Mouse (Mus musculus): ENCODE measurements around the gene Fhit. TPM values are rescaled to one million over a fixed set of nuclear protein-coding genes. Genes with fewer than 3 reads are reported as not detected.
"Not testable (repeated sequence)": the region's sequence is repeated elsewhere in the genome, so short reads cannot be mapped to it uniquely, and the experiment has no call there.

Fhit gene
- total RNA-seq, 2 experiments from 2014 or later, result 1.7 to 2.0 TPM

DNA sequence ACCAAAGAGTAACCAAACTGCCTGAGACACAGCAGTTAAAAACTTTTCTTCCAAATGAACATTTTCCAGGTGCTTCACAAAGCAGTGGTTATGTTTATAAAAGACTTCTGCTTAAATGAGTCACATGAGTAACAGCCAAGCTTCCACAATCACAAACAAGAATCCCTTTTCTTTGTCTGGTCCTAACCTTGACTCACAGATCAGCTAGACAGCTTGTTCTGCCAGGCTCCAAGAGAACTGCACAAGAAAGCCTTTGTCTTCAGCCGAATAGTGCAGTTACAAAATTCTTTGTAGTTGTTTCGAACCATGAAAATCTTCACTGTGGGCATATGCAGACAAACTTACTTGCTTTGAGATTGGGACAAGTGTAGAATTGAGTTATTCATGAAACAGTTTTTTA is 1201.4 kb downstream of the Fhit start:
- no peak for DNase-seq

DNA sequence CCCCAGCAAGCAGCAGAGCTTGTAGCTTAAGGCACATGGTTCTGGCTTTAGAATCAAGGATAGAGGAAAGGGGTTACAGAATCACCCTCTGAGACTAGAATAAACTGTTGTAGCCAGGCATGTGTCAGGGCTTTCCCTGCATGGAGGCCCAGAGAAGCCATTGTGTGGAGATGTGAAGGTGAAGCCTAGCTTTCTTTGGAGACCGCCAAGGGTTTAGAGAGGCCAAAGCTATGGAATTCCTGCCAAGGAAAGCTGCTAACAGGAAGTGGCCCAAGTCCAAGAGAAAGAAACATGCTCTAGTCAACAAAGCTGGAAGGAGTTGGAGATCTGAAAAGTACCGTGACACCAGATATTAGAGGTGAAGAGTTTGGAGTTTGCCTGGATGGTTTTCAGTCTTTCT is 1262.3 kb downstream of the Fhit start:
- DNase-seq, result no peak

DNA sequence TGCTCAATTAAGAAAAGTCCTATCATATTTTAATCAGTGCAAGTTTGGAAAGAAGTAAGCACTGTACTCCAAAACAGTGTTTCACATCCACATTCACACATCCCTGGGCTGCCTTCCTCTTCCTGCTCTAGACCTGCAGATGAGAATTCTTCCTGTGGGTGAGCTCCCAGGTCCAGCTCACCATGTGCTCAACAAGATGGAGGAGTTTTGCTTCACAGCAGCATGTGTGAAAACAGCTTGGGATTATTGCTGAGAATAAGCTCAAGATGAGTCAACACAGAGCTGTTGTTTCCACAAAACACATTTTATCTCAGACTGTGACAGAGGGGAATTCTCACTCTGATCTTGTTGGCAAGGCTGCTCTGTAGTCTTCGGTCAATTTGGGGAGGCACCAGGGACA is 1265.3 kb downstream of the Fhit start:
- DNase-seq, result no peak

DNA sequence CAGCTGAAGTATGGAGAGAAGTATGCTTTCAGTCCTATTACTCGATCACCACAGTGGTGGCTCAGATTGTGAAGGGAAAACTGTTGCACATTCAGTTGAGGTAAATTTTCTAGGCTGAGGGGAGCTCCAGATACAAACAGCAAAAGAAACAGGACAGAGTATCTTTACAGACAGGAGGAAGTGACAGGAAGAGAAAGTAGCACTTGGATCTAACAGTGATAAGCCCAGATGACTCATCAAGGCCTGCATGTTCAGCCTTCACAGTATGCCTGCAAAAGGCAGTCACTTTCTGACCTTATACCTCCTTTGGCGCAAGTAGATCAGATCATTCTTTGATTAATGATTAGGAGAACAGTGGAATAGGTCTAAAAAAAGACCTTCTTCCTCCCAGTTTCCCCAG is 1309.8 kb downstream of the Fhit start:
- no peak for DNase-seq

DNA sequence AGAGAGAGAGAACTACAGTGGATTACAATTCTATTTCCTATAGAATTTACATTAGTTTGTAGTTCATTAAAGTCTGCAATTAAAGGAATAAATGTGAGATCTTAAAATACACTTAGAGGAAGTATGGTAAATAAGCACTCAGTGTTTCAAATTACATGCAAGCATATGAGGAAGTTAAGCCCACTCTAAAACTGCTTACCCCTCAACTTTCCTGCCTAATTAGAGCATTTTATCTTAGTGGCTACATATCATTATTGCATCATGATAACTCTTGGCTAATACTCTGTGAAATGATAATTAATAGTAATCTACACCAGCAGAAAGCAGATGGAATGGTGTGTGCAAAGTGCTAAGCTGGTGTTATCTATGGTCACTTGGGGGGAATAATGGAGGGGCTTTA is 1329.5 kb downstream of the Fhit start:
- no peak for DNase-seq

DNA sequence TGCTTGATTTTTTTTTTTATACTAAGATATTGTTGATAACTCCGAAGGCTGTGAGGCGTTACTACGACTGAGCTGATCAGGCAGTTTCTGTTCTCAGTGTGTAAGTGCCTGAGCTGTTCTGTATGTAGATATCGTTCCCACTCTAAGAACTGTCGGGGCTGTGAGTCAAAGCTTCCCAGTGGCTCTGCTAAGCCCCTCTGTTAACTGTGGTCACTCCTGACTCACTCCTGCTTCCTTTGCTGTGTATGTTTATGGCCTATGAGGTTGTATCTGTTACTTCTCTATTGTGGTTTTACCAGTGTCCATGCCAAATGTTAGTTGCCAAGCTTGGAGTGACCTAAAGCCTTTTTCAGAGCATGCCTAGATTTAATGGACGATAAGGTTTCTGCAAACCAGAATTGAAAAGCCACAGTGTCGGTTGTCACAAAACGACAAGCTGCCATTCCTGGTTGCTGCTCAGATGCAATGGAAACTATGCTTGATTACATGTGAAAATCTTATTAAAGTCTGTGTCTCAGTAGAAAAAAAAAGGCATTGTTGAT is 1333.1 kb downstream of the Fhit start:
- not testable (repeated sequence) for DNase-seq

DNA sequence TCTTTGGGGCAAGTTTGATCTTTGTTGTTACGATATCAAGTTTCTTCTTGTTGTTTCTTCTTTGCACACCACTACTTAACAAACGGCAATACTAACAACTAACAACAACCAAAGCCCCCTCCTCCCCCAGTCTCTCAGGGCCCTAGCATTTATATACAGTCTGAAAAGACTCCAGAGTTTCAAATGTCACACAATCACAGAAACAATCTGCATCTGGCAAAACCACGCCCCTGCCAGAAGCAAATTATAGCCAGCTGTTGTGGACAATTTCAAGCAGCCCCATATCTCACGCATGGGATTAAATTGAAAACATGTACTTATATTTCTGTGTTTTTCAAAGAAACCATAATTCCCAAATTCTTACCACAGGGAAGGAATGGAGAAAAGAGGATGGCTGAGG is 1345.9 kb downstream of the Fhit start:
- DNase-seq, result no peak

DNA sequence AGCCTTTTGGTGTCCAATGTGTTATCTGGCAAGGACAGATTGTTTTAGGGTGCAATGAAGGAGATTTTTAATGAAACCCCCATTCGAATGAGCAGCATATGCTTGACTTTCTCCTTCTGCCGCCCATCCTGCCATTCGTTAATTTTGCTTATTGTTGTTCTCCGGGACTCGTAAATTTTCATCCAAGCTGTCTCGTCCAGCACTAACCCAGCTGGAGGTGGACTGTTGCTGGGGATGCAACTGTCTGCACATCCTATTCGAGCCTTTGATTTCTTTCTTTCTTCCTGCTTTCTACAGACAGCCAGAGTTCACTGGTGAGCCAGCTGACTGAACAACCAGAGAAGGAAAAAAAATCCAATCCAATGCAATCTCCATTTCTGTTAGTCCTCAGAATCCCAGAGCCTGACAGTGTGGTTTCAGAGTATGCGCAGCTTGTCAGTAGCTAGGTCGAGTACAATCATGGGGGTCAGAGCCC is 1350.0 kb downstream of the Fhit start:
- DNase-seq, result no peak

DNA sequence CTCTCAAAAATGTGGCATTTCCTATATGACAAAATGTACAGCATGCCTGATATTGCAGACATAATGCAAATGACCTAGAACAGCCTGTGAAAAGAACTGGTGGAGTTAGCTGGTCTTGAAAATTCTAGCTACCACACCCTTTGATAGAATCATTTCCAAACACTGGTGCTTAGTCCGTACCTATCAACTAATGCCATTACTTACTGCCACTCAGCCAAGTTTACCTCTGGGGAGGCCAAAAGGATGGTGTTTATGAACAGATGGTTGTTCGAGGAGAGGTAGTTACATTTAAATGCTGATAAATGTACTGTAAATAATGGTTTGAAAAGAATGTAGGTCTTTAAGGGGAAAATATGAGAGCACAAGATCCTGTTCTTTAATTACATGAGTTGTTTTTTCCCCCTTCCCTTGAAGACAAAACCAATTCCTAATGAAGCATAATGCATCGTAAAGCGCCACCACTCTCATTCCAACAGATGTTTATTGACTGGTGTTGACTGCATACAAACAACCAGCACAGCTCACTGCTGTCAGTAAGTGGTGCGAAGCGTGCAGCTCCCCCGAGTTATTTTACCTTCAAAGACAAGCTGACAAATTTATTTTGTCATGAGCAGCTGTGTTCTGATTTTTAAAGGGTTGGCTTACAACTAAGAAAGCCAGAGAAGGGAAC is 1350.5 kb downstream of the Fhit start:
- DNase-seq, result no peak

DNA sequence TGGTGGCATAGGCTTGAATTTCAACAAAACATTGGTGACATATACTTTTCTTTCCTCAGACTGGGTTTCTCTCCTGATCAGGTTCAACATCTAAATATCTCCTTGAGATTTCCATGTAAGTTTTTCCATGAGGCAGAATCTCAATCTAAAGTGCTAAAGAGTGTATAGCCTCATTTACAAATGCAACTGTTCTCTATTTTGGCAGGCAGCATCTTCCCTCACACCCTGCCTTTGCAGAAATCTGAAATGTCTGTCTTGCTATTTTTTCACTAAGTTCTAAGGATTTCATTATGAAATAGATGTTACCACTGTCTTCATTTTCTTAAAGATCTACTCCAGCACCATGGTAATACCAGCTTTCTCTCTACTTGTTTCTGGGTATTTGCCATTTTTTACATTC is 1368.4 kb downstream of the Fhit start:
- DNase-seq, result no peak

DNA sequence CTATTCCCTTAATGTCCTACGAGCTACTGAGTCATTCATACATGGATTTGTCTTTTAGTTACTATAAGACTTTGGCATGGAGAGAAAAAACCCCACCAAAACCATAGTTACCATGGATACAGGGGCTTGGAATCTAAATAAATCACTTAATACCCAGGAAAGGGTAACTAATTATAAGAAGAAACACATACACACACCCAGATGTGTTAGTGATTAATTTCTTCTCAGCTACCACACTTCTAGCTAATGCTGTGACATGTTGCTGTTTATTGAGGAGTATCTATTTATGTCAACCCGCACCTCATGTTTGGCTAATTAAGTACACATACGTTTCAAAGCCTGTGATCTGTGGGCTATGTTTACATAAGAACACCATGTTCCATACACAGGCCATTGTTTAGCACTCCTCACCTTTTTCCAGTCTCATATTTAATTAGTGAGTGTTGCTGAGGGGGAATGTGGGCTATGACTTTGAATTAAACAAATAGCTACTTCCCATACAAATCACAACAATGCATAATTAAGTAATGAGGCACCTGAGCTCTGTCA is 1373.4 kb downstream of the Fhit start:
- no peak for DNase-seq

DNA sequence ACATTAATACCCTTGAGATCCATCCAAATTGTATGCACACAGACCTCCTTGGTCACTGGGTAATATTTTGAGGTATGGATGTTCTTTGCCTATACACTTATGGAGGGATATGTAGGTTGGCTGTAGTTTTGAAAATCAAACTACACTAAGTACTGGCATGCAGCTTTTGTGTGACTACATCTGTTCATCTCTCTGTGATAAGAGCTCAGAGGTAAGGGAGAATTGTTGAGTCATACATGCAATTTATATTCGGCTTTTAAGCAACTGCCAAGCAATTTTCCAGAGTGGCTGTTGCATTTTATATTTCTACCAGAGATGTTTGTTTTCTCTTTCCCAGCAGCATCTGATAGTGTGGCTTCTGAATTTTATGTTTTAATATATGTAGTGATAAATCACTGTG is 1374.4 kb downstream of the Fhit start:
- DNase-seq, result no peak

DNA sequence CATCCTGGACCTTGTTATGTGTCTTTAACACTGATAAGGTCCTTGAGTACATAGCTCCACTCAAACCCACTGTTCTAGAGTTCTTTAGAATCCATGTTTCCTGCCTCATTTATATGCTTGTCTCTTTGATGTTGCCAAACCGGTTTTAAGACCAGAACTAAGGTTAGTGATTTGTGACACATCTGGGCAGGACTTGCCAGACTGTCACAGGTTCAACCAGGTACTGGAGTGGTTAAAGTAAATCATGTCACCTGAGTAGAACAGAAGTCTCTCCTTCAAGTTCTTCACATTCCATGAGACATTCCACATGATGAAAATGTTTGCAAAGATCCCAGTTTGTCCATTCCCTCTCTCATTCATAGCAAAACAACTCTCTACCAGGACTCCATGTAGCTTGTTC is 1376.0 kb downstream of the Fhit start:
- no peak for DNase-seq

DNA sequence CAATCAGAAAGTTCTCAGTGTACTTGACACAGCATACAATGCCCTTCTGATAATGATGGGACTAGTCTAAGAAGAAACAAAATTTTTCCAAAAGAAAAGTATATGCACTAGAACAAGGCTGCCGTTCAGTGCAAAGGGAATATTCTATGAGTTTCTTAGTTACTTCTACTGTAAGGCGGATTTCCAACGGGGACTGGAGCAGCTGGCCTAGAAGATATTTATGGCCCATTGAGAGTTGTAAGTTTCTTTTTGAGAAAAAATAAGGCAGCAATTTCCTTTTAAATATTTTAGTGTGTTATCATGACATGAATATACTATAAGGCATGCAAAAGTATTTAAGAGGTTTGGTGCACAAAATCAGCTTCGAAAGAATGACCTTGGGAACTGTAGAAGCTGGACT is 1410.5 kb downstream of the Fhit start:
- no peak for DNase-seq

DNA sequence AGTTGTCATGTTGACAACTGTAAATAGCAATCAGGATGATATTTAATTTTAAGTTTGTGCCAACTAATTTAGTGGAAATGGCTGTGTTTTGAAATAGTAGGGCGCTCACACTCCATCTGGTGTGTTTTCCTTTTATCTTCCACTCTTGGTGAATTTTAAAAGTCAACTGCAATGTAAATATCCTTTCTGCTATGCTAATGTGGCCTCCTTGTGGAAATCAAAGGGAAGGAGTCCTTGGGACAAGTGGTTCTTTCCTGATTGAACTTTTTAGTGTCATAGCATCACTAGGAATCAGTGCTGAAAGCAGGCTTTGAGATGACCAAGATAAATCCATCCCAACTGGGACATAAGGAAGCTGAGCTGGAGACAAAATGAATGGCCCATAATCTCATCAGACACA is 1413.1 kb downstream of the Fhit start:
- DNase-seq, result no peak

DNA sequence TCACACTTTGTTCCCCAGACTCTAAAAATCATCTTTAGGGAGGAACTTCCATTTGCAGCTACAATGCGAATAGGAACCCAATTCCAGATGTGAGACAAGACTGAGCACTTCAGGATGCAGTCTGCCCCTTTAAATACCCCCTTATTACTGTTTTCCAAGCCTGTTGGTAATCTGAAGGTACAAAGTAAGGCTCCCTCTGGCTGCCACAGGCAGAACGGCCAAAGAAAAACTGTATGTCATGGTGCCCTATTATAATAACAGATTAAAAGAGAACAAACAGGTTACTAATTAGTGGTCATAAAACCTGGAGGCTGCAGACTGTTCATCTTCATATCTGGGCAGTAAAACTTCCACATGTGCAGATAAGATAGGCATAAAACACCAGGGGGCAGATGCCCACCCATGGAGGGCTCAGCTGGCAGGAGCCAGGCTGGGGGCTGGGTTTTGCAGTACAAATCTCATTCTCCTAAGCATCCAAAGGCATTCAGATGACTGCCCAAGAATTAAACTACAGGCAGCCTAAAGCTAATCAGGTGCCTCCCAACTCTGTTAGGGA is 1439.8 kb downstream of the Fhit start:
- DNase-seq, result no peak

DNA sequence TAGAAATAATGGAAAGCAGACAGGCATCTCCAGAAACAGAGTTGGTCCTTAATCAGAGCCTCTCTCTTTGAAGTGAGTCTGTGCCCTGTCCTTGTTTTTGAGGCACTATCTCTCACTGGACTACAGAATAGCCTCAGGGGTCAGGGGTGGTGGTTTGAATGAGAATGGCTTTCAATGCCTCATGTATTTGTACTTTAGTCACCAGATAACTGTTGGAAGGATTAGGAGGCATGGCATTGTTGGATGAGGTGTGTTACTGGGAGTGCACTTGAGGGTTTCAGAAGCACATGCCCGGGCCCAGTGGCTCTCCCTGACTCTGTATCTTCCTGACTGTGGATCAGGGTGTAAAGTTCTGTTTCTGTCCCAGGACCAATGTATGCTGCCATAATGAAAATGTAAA is 1463.2 kb downstream of the Fhit start:
- DNase-seq, result no peak

DNA sequence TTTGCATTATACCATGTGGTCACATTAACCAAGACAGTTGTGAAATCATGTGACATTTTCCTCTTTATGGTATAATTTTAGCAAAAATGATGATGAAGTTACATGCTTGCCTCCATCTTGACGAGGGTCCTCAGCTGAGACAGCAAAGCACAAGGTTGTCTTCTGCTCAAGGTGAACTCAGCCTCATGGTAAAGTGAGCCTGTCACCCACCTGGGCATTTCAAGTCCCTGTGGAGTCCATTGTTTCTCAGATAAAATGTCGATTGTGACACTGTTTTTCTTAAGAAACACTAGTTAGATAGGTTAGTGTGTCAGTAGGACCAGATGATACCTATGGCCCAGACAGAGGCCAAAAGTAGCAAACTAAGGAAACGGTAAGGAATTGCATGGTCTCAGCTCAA is 1464.7 kb downstream of the Fhit start:
- DNase-seq, result no peak

DNA sequence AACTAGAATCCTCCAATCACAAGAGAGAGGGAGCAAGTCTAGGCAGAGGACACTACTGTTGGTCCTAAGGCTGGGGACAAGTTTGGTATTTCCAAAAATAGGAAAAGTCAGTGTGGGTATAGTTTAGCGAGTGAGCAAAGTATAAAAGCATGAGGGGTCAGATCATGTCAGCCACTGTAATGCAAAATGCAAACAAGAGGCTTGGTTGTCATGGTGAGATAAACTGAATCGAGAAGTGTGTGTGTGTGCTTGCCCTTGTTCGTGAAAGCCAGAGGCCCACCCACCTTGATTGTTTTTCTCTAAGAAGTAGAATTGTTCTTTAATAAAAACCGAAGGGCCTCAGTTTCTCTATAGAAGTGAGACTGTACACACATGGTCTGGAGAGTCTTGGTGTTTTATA is 1465.8 kb downstream of the Fhit start:
- no peak for DNase-seq

DNA sequence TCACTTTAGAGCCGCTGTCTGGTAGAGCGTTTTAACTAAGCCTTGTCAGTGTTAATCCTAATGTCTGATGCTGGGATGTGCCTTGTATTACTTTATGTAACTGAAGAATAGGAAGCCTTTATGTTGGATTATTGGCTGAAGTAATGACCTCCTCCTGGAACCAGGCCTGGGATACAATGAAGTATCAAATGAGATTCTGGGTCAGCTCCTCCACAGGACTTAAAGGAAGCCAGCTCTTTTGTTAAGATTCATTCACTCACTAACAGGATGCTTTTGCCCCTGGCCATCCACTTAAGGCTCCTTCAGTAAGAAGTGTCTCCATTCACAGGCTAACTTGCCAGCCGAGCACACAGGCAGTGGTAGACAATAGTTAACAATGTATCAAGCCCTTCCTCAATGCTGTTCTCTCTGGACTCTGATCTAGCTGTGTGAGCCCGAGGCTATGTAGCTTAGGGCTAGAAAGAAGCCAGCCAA is 1466.6 kb downstream of the Fhit start:
- no peak for DNase-seq

DNA sequence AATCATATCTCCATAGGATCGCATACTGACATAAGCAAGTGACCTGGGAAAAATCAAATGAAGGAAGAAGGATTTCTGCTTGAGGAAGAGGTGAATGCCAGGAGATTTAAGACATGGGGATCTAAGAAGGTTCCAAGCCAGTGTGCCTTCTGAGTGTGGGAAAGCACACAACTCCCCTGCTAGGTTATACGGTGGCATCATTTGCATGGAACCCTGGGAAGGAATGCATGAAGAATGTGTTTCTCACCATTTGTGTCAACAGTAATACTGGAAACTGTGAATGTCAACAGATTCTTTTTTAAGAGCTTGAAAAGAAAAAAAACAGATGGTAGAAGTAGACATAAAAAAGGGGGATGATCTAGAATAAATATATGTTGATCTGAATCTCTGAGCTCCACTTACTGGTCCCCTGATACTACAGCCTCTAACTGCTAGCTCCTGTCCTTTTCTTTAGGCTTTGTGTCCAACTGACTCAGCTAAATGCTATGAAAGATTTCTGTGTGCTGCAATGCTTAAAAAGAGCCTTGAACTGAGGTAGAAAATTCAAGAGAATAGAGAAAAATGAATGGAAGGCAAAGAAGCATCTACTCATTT is 1473.1 kb downstream of the Fhit start:
- DNase-seq, result no peak

DNA sequence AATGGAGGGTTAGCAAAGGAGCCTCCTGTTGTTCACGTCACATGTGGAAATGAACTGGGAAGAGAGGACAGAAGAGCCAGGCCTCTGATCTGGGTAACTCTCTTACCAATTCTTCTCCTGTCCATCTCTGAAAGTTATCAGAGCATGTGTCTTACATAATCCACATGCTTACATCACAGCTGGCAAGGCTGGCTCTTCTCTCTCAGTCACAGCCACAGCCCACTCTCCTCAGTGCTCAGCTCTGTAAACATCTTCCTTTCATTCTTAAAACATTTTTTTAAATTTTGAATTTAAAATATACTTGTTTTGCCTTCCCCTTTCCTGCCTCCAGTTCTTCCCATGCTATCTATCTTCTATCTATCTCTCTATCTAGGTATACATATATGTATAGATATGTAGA is 1477.5 kb downstream of the Fhit start:
- no peak for DNase-seq

DNA sequence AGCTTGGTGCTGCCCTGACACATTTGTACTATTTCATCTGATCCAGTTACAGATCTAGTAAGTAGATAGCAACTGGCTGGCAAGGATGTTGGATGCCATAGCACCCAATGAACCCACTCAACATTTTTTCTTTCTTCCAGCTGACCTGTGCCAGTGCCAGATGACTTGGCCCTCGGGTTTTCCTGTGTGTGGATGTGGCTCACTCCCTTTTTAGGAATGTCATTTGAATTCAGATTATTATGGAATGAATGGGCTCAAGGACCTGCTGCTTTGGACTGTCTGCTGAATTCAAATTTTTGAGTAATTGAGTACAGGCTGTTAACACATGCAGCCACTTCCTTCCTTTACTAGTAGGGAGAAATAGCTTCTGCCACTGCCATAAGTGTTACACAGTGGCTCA is 1489.1 kb downstream of the Fhit start:
- no peak for DNase-seq

Measured in gastrocnemius, postnatal 25 days (tissue).